Mouse (Mus musculus) gastrocnemius, adult 18-20 months (tissue): Measurements from ENCODE around the gene Scg5. TPM values are rescaled to one million over a fixed set of nuclear protein-coding genes. Genes with fewer than 3 reads are reported as not detected.
A peak's percentile ranks its signal among the peaks of the same experiment; 100 is the strongest.

Experiments
- DNase-seq: peaks from one replicate; pipeline ENCODE4 v3.0.0; 2021; ENCODE audit warnings: low spot score
- long read RNA-seq, 2 experiments: library from polyadenylated mRNA; stranded (forward); transcript quantifications; one replicate each; pipeline ENCODE4 v2.0.0; 2021
- total RNA-seq, 2 experiments: library from RNA; stranded (reverse); gene quantifications; 2 replicates each; pipeline ENCODE4 v1.2.3; 2021

Scg5 gene
- not detected for total RNA-seq
- long read RNA-seq, experiment 1: 0 reads
- long read RNA-seq, experiment 2: 0 reads

GRCm38 (mm10) chr2:113828943-113829882 is at the start of gene Scg5:
Scg5 (minus strand) TSS chr2:113829121.
- peak; percentile 9 for DNase-seq

- no peak for DNase-seq
These were observed 41.2 kb upstream of the Scg5 start for GRCm38 (mm10) chr2:113870115-113870514.

- no peak for DNase-seq
These were observed 39.5 kb upstream of the Scg5 start for GRCm38 (mm10) chr2:113868404-113868803.

- peak; percentile 2 for DNase-seq
These were observed 37.2 kb upstream of the Scg5 start for GRCm38 (mm10) chr2:113866155-113866554.

- DNase-seq: no peak
These were observed 20.2 kb upstream of the Scg5 start for GRCm38 (mm10) chr2:113849141-113849540.

GRCm38 (mm10) chr2:113848245-113849121 is 19.6 kb upstream of the Scg5 start, which contains the start of gene Arhgap11a:
Arhgap11a (minus strand) TSS chr2:113848661.
- DNase-seq: peak; percentile 93

GRCm38 (mm10) chr2:113847678-113848244 is 18.8 kb upstream of the Scg5 start:
- no peak for DNase-seq

- DNase-seq: no peak
These were observed 16.2 kb upstream of the Scg5 start for GRCm38 (mm10) chr2:113845081-113845480.

GRCm38 (mm10) chr2:113841656-113842437 is 12.9 kb upstream of the Scg5 start:
- DNase-seq: no peak

- DNase-seq: no peak
These were observed 10.6 kb upstream of the Scg5 start for GRCm38 (mm10) chr2:113839488-113839887.

- DNase-seq: no peak
These were observed 6.3 kb upstream of the Scg5 start for GRCm38 (mm10) chr2:113835219-113835618.

GRCm38 (mm10) chr2:113828086-113828942 is 607 bp downstream of the Scg5 start:
- no peak for DNase-seq

GRCm38 (mm10) chr2:113823909-113824308 is 5.0 kb downstream of the Scg5 start:
- DNase-seq: peak; percentile 28

GRCm38 (mm10) chr2:113822367-113822766 is 6.6 kb downstream of the Scg5 start:
- DNase-seq: no peak

GRCm38 (mm10) chr2:113821176-113821734 is 7.7 kb downstream of the Scg5 start:
- no peak for DNase-seq

- DNase-seq: no peak
These were observed 8.8 kb downstream of the Scg5 start for GRCm38 (mm10) chr2:113820117-113820516.

GRCm38 (mm10) chr2:113817681-113818606 is 11.0 kb downstream of the Scg5 start:
- no peak for DNase-seq

- DNase-seq: peak; percentile 28
These were observed 21.3 kb downstream of the Scg5 start for GRCm38 (mm10) chr2:113807640-113808039.
